Mouse (Mus musculus): ENCODE measurements around the gene Ppfia4.

The Ppfia4 gene

GRCm38 (mm10) chr1:134332770-134333271 lies at the start of gene Ppfia4:
Gene Ppfia4 (minus strand): TSS chr1:134332928.
- DNase-seq = peak in 1 of 2 experiments; percentile 16

- DNase-seq = no peak
Observed at GRCm38 (mm10) chr1:134381795-134382625, 49.3 kb upstream of the Ppfia4 start.

DNA sequence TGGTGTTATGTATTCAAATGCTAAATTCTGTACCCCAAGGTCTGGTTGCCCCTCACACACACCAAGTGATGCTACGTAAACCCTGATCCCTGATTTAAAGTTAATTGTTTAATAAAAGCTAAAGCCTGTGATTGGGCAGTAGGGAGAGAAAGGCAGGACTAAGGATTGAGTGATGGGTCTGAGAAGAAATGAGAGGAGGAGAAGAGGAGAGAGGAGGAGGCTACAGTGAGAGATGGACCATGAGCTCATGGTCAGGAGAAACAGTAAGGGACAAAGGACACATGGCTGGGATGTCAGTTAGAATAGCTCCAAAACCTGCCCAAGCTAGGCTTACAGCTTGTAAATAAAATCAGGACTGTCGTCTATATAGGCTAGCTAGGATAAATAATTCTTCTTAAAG lies 48.3 kb upstream of the Ppfia4 start:
- no peak for DNase-seq

- no peak for DNase-seq
Observed at GRCm38 (mm10) chr1:134374124-134374523, 41.4 kb upstream of the Ppfia4 start.

DNA sequence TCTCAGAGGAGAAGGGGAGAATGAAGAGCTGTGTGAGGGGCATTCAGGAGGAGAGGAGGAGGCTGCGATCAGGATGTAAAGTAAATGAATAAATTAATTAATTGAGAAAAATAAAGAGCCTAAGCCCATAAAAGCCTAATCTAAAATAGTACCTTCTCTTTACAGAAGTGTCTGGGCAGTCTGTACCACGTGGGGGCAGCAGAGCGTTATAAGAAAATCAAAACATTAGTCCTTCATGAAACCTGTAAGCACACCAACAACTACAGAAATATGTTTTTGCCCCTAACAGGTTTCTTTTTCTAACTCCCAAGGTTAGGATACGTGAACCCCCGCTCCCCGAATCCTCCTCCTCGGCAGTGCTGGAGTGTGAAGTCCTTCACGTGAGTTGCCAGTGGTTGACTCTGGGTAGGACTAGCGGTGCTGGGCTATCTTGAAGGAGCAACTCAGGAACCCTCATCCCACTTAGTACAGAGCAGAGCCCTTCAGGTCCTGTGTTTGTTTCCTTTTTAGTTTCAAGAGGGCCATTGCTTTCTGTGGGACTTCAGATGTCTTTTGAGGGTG lies 36.1 kb upstream of the Ppfia4 start:
- peak; percentile 67 to 74 for DNase-seq

GRCm38 (mm10) chr1:134365491-134365890 lies 32.8 kb upstream of the Ppfia4 start:
- no peak for DNase-seq

DNA sequence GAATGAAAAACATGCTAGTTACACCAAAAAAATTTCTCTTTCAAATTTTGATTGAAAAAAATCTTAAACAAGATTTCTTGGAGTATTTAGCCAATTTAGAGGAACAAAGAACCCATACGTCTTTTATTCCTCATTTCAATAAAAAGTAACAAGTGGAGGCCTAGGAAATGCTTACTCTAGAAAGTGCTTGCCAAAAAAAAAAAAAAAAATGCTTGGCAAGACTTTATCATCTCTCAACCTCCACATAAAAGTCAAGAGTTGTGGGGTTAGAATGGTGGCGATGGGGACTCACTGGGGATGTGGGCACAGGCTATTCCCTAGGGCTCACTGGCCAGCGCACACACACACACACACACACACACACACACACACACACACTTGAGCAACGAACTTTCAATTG lies 30.5 kb upstream of the Ppfia4 start:
- DNase-seq = no peak

GRCm38 (mm10) chr1:134361857-134362212 lies 29.1 kb upstream of the Ppfia4 start, which contains the start of gene Tmem183a:
Gene Tmem183a (minus strand): TSS chr1:134361979.
- DNase-seq = peak; percentile 98

DNA sequence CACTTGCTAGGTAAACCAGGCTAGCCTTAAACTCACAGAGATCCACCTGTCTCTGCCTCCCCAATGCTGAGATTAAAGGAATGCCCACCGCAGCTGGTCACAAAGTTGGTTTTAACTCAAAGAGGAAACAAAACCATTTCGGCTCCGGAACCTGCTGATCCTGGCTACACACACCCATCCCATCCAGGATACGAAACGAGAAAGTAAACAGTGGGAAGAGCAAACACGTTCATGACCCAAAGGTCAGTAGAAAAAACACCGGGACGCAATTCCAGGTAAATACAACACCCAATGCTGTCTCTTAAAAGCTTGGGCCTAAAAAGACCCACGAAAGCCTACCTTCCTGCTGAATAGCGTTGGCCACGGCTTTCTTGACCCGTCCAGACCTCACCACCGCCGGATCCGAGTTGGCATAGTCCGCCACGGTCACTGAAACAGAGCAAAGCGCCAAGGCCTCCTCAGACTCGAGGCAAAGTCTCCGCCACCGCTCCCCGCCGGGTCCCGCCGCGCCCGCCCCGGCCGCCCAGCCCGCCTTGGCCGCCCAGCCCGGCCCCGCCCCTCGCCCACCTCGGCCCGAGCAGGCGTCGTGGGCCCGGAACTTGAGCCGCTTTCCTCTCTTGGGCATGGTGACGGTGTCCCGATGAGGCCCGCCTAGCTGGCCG lies 28.6 kb upstream of the Ppfia4 start:
- DNase-seq = peak in 1 of 2 experiments; percentile 9

- DNase-seq = no peak
Observed at GRCm38 (mm10) chr1:134360656-134361055, 27.9 kb upstream of the Ppfia4 start.

GRCm38 (mm10) chr1:134357461-134357860 lies 24.7 kb upstream of the Ppfia4 start:
- no peak for DNase-seq

GRCm38 (mm10) chr1:134353326-134353725 lies 20.6 kb upstream of the Ppfia4 start:
- DNase-seq = no peak

DNA sequence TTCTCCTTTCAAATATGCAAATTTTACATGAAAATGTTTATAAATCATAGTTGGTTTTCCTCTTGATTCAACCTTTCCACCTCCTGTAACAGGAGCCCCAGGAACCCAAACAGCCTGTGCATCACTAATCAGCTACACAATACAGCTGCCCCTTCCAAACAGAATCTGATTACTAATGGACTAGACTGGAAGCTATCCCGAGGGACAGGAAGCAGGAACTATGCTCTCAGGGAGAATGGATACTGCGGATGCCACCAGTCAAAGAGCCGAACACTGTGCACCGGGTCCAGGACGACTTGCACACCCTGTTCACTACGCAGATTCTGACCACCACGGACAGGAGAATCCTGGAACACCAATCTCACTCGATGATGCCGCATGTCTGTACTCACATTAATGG lies 15.1 kb upstream of the Ppfia4 start:
- DNase-seq = no peak

GRCm38 (mm10) chr1:134345075-134345474 lies 12.3 kb upstream of the Ppfia4 start:
- DNase-seq = no peak

GRCm38 (mm10) chr1:134344005-134344950 lies 11.6 kb upstream of the Ppfia4 start:
- DNase-seq = peak; percentile 86

DNA sequence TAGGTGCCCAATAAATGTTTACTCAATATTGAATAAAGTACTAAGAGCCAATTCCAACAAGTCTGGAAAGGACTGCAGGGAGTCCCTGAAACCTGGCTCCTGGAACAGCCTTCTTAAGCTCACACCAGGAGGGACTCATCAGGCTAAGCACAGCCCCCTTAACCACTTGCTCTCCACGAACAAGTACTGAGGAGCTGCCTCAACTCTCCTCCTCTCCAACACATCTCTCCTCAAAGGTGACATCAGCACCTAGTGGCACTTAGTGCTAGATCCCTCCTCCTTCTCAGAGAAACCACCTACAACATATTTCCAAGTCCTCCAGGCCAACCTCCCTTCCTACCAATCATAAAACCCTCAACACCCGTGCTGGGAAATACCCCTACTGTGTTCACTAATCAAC lies 10.8 kb upstream of the Ppfia4 start:
- DNase-seq = no peak

DNA sequence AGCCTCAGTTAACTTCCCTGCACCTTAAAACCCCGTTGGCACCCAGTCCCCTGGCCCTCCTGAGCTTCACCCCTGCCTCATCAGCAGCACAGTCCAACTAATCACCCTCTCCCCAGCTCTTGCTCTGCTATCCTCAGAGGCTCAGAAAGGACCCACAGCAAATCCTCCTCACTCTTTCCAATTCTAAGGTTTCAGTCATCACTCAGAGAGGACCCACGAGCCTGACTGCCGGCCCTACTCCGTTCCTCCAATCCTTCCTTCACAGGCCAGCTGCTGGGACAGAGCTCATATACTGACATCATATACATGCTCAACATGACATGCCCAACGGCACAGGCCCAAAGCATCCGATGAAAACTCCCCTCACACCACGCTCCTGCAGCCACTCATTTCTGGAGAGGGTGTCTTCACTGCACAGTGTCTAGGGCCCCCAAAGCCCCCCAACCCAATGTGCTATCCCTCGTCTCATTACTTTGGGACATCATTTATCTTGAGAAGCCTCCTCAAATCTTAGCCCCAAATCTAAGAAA lies 10.1 kb upstream of the Ppfia4 start:
- DNase-seq = no peak

DNA sequence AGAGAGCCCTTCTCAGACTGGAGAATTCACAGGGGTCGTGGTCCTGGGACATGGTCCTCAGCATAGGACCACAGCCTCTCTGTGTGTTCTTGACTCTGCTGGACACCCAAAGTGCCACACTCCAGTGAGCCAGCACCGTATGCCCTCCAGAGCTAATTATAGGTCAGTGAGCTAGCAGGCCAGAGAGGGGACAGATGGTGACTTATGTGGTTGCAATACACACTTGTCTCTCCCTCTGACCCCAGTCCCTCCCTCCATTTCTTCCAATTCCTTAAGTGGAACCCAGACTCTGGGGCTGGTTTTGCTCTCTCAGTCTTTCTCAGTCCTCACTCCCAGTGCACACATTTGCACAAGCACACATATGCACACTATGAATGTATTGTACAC lies 9.5 kb upstream of the Ppfia4 start:
- no peak for DNase-seq

DNA sequence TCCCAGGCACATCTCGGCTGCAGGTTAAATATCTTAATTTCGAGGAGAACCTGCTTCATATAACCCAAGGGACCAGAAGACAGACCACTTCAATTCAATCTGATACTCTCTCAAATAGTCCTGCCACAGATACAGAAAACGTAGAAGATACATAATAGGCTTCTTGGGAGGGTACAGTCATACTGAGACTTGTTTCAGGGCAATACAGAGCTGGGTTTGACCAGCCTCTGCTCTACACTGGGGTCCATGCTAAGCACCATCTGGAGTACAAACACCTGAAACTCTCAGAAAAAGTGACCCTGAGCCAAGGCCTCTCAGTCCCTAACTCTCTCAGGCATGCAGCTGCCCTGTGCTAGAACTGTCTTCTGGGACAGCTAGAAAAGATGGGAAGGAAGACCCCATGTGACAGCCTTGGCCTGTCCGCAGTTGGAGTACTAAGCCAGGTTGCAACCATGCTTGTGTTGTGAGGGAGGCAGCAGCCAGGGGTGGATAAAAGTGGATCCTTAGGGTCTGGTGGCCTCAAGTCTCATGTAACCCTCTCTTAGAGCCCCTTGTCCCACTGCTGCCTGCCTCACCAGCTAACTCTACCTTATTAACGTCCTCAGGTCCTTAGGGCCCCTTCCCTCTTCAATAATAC lies 9.0 kb upstream of the Ppfia4 start:
- DNase-seq = no peak

DNA sequence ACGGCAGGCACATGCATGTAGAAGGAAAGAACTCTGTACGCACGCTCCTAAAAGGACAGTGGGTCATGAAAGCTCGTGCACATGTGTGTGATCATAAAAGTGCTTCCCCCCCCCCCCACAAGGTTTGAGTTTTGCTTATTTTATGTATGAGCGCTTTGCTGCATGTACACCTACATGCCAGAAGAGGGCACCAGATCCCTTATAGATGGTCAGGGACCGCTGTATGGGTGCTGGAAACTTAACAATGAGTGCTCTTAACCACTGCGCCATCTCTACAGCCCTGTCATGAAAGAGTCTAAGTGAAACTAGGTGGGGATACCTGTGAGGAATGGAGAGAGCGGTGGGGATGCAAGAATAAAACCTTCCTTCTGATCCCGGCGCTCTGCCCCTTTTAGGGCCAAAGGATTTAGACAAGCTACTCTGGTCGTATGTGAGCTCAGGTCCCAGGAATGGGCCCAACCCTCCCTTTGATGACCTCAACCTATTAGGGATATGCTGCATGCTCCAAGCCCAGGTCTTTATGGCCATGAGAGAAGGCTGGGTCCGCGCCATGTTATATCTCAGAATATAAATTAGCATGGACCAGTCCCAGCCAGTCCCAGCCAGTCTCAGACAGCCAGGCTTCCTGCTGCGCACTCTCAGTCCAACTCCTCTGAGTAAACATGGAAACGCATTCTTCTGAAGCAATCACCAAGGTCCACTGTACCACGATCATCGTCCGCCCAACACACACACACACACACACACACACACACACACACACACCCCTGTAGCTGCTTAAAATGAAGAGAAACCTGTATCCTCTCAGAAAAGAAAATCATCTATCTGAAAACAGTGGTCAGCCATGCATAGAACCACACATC lies 7.3 kb upstream of the Ppfia4 start:
- DNase-seq = no peak

- no peak for DNase-seq
Observed at GRCm38 (mm10) chr1:134339162-134339561, 6.4 kb upstream of the Ppfia4 start.

Measured in B cell, adult 2 months (primary cell).